Mouse (Mus musculus) heart, adult 2 months (tissue): Measurements from ENCODE around the gene Hist1h4n. TPM values are rescaled to one million over a fixed set of nuclear protein-coding genes. Genes with fewer than 3 reads are reported as not detected.
A peak's percentile ranks its signal among the peaks of the same experiment; 100 is the strongest.
"Not testable (repeated sequence)": the region's sequence is repeated elsewhere in the genome, so short reads cannot be mapped to it uniquely, and the experiment has no call there.

Experiments
- DNase-seq, 2 experiments: peaks; one replicate each; pipeline ENCODE4 v3.0.0; 2021
- H3K27ac ChIP-seq: fragments of 200-600 bp; 2 replicates; pipeline ENCODE4 v1.8.1; 2022
- H3K27me3 ChIP-seq: fragments of 200-500 bp; 2 replicates; pipeline ENCODE4 v1.6.1; 2012; ENCODE audit warnings: mild to moderate bottlenecking, low read length, inconsistent platforms, mixed read lengths; ENCODE audit not compliant: control insufficient read depth, insufficient read depth
- H3K36me3 ChIP-seq: fragments of 200-500 bp; 2 replicates; pipeline ENCODE4 v1.6.1; 2012; ENCODE audit warnings: low read length, inconsistent platforms; ENCODE audit not compliant: control insufficient read depth, insufficient read depth
- H3K4me1 ChIP-seq: fragments of 200-500 bp; 2 replicates; pipeline ENCODE4 v1.6.1; 2011; ENCODE audit warnings: low read length; ENCODE audit not compliant: control insufficient read depth, insufficient read depth
- H3K4me3 ChIP-seq: fragments of 200-600 bp; 2 replicates; pipeline ENCODE4 v1.8.1; 2022
- H3K79me2 ChIP-seq: fragments of 200-500 bp; replicated peaks from 2 replicates; pipeline ENCODE4 v1.6.1; 2012; ENCODE audit warnings: mild to moderate bottlenecking, inconsistent platforms, low read length, moderate library complexity, mixed read lengths; ENCODE audit not compliant: control insufficient read depth, insufficient read depth
- H3K9ac ChIP-seq: fragments of 200-500 bp; 2 replicates; pipeline ENCODE4 v1.6.1; 2012; ENCODE audit warnings: low read depth, mild to moderate bottlenecking, control low read depth, inconsistent platforms, low read length, mixed read lengths
- CTCF ChIP-seq: fragments of 200-600 bp; IDR thresholded peaks from 2 replicates; pipeline ENCODE4 v1.8.1; 2022; ENCODE audit warnings: antibody characterized with exemption, mild to moderate bottlenecking, moderate library complexity
- EP300 ChIP-seq: fragments of 200-500 bp; IDR thresholded peaks from 2 replicates; pipeline ENCODE4 v1.6.1; 2011; ENCODE audit warnings: low read depth, low read length, control low read depth; ENCODE audit not compliant: insufficient read depth
- POLR2A ChIP-seq: fragments of 200-500 bp; IDR thresholded peaks from 2 replicates; pipeline ENCODE4 v1.6.1; 2011; ENCODE audit warnings: mild to moderate bottlenecking, low read depth, low read length, control low read depth; ENCODE audit not compliant: insufficient read depth
- WGBS: fragments of 180-500 bp; shearing (Covaris S2); methylation state at CpG from one replicate; pipeline ENCODE4 v1.1.7; 2018; 5-methylcytosine and 5-hydroxymethylcytosine counted together
- intact Hi-C: fragments of 180-260 bp; cut with DNase I; formaldehyde crosslinking; loops from one replicate; pipeline ENCODE4 v1.15.1; 2025
- polyA plus RNA-seq: library from polyadenylated mRNA; depleted of rRNA; stranded (reverse); fragments of >200 nt; gene quantifications from 2 replicates; pipeline ENCODE4 v1.2.3, GENCODE M21; 2012
- total RNA-seq, 2 experiments: library from RNA; stranded (reverse); gene quantifications; 2 replicates each; pipeline ENCODE4 v1.2.3; 2021

Gene Hist1h4n
- total and polyA plus RNA-seq, 3 experiments: 3.7 to 4.9 (median 4.4) TPM

GRCm38 (mm10) chr13:21795584-21795983 is 36.4 kb downstream of the Hist1h4n start:
- no peak for DNase-seq
- no peak overlapping the region for H3K9ac ChIP-seq
- H3K4me3 ChIP-seq: no peak overlapping the region
- no peak overlapping the region for H3K27ac ChIP-seq
- H3K4me1 ChIP-seq: no peaks in the 10 kb centered on the region; the same call in 1 of the 2 replicates
- TF ChIP-seq EP300: no peak
- TF ChIP-seq CTCF: no peak
- TF ChIP-seq POLR2A: no peak
- WGBS: 89% methylated on average over 7 of the region's 7 CpGs
- H3K27me3 ChIP-seq: no peaks in the 10 kb centered on the region
- intact Hi-C loops: no loop called here
- H3K36me3 ChIP-seq: no peaks in the 10 kb centered on the region
- no peaks in the 10 kb centered on the region for H3K79me2 ChIP-seq

- no peak for DNase-seq
- Histone ChIP-seq H3K36me3 (no peaks in the 10 kb centered on the region), H3K27me3 (no peaks in the 10 kb centered on the region), H3K79me2 (no peaks in the 10 kb centered on the region), H3K27ac (no peak overlapping the region), H3K9ac (no peak overlapping the region; the same call in none of the 2 replicates), H3K4me3 (no peak overlapping the region), H3K4me1 (no peaks in the 10 kb centered on the region; the same call in 1 of the 2 replicates)
- 10% methylated on average over 18 of the region's 18 CpGs for WGBS
- TF ChIP-seq CTCF (no peak), POLR2A (no peak), EP300 (no peak)
- intact Hi-C loops: no loop called here
Observed at GRCm38 (mm10) chr13:21790601-21791283, 41.3 kb downstream of the Hist1h4n start.

- Histone ChIP-seq H3K36me3 (no peaks in the 10 kb centered on the region), H3K27ac (no peak overlapping the region), H3K4me1 (no peaks in the 10 kb centered on the region; the same call in 1 of the 2 replicates), H3K27me3 (no peaks in the 10 kb centered on the region), H3K9ac (no peak overlapping the region), H3K79me2 (no peaks in the 10 kb centered on the region), H3K4me3 (no peak overlapping the region)
- intact Hi-C loops: loop anchor here (10.0 kb wide), 1 partner anchor 1795 kb away; the partner anchor contains the start of gene Hist1h4d
- TF ChIP-seq EP300: no peak
- no peak for TF ChIP-seq CTCF
- DNase-seq: no peak
- 65% methylated on average over 6 of the region's 6 CpGs for WGBS
Observed at GRCm38 (mm10) chr13:21789925-21790324, 42.1 kb downstream of the Hist1h4n start.

- Histone ChIP-seq H3K27ac (no peak overlapping the region), H3K4me3 (no peak overlapping the region), H3K27me3 (no peaks in the 10 kb centered on the region), H3K36me3 (no peaks in the 10 kb centered on the region), H3K79me2 (no peaks in the 10 kb centered on the region), H3K4me1 (no peaks in the 10 kb centered on the region; the same call in 1 of the 2 replicates), H3K9ac (no peak overlapping the region)
- no peak for DNase-seq
- TF ChIP-seq CTCF (no peak), EP300 (no peak)
- intact Hi-C loops: loop anchor here (2.0 to 10.0 kb wide), 2 partner anchors 35 to 1797 kb away; partner anchors contain the start of genes Hist1h2ak and Hist1h4d
- 42% methylated on average over 17 of the region's 21 CpGs for WGBS
Observed at GRCm38 (mm10) chr13:21787760-21788593, 44.0 kb downstream of the Hist1h4n start.

GRCm38 (mm10) chr13:21786899-21787629 is 44.9 kb downstream of the Hist1h4n start, which contains the start of the genes Hist1h2an and Hist1h2bp:
TSS of gene Hist1h2an (minus strand) at chr13:21787218.
TSS of gene Hist1h2bp (plus strand) at chr13:21787461.
- not testable (repeated sequence) for H3K27me3 ChIP-seq, H3K27ac ChIP-seq, H3K79me2 ChIP-seq, H3K4me1 ChIP-seq, H3K36me3 ChIP-seq
- intact Hi-C loops: loop anchor here (2.0 to 10.0 kb wide), 2 partner anchors 34 to 1798 kb away; partner anchors contain the start of genes Hist1h2ak and Hist1h4d
- under 1% methylated on average over 42 of the region's 63 CpGs for WGBS
- Histone ChIP-seq H3K9ac (peak within 1 kb of the TSS; percentile 61; the same call in 1 of the 2 replicates), H3K4me3 (peak within 1 kb of the TSS; percentile 29)
- peak; percentile 81 to 90 for DNase-seq
- TF ChIP-seq CTCF (peak; percentile 13; the same call in 1 of the 2 replicates), POLR2A (peak; percentile 75; the same call in 1 of the 2 replicates)
